ENCODE assay signal across 8 mouse cellular contexts in genomic region chr1:132007282-132007815, GRCm38 (mm10). TPM values are rescaled to one million over a fixed set of nuclear protein-coding genes. Genes with fewer than 3 reads are reported as not detected.
DNase-seq lines count a peak whose midpoint lies in the region; ATAC-seq and TF ChIP-seq lines count a peak whose summit lies in the region.

Gene Elk4, plus strand, starts transcription at chr1:132007607.

- H3K9me3 ChIP-seq in forebrain, embryonic 15.5 days: no peaks in the 10 kb centered on the region
- H3K9me3 ChIP-seq in lung, embryonic 14.5 days (ENCODE audit: low read depth, low read length): no peaks in the 10 kb centered on the region

- DNase-seq in ES-CJ7 (ENCODE audit: low read depth, low spot score): peak; percentile 84
- peak; percentile 81 for DNase-seq in cerebellum, adult 11 months
- DNase-seq in heart, postnatal 25 days (ENCODE audit: low spot score): peak; percentile 90
- DNase-seq in layer of hippocampus, adult 2 months (ENCODE audit: low spot score in 2 of 2): peak; percentile 84 to 87
- DNase-seq in lung, embryonic 14.5 days: peak; percentile 95
- DNase-seq in thymus, adult 2 months: peak; percentile 89

- 0 out of 2 replicates have a peak, but pooled peaks have one; percentile 2 for TF ChIP-seq CTCF in layer of hippocampus, adult 2 months (conservative IDR thresholded peaks at IDR 0.05)
- no peak for TF ChIP-seq CTCF in lung, embryonic 14.5 days (IDR thresholded peaks at IDR 0.05; ENCODE audit: low read depth)
- no peak for TF ChIP-seq CTCF in olfactory bulb, adult 2 months (IDR thresholded peaks at IDR 0.05; ENCODE audit: insufficient read depth, low read depth, low read length)
- peak; percentile 62; the same call in 1 of the 2 replicates for TF ChIP-seq CTCF in thymus, adult 2 months (IDR thresholded peaks at IDR 0.05; ENCODE audit: borderline replicate concordance, control insufficient read depth, extremely low read depth, insufficient read depth, low read length, poor library complexity)

- peak within 1 kb of the TSS; percentile 78 for H3K4me3 ChIP-seq in forebrain, embryonic 15.5 days
- H3K4me3 ChIP-seq in layer of hippocampus, adult 2 months: peak within 1 kb of the TSS; percentile 94
- H3K4me3 ChIP-seq in lung, embryonic 14.5 days (ENCODE audit: low read depth, low read length): peak within 1 kb of the TSS; percentile 86
- peak within 1 kb of the TSS; percentile 91 for H3K4me3 ChIP-seq in olfactory bulb, adult 2 months (ENCODE audit: insufficient read depth, low read depth, low read length)
- H3K4me3 ChIP-seq in thymus, adult 2 months (ENCODE audit: control insufficient read depth, insufficient read depth, low read length): peak within 1 kb of the TSS; percentile 99

- no peaks in the 10 kb centered on the region for H3K36me3 ChIP-seq in forebrain, embryonic 15.5 days
- no peaks in the 10 kb centered on the region for H3K36me3 ChIP-seq in lung, embryonic 14.5 days (ENCODE audit: insufficient read depth)
- no peaks in the 10 kb centered on the region for H3K36me3 ChIP-seq in thymus, adult 2 months (ENCODE audit: control insufficient read depth, insufficient read depth, low read length)

- H3K4me2 ChIP-seq in forebrain, embryonic 15.5 days (replicated peaks): peak within 1 kb of the TSS; percentile 63
- H3K4me2 ChIP-seq in lung, embryonic 14.5 days: peak within 1 kb of the TSS; percentile 90

- intact Hi-C loops in heart, postnatal 25 days (cut with DNase I): no loop called here

- peaks cover 23% of the 10 kb centered on the region for H3K4me1 ChIP-seq in forebrain, embryonic 15.5 days
- H3K4me1 ChIP-seq in lung, embryonic 14.5 days (ENCODE audit: insufficient read depth): peaks cover 10% of the 10 kb centered on the region
- no peaks in the 10 kb centered on the region for H3K4me1 ChIP-seq in olfactory bulb, adult 2 months (ENCODE audit: control insufficient read depth, insufficient read depth, low read length)
- H3K4me1 ChIP-seq in thymus, adult 2 months (replicated peaks; ENCODE audit: control insufficient read depth, insufficient read depth, low read length): peaks cover 16% of the 10 kb centered on the region

- no peaks in the 10 kb centered on the region for H3K27me3 ChIP-seq in forebrain, embryonic 15.5 days
- no peaks in the 10 kb centered on the region for H3K27me3 ChIP-seq in lung, embryonic 14.5 days (ENCODE audit: insufficient read depth, low read length)
- H3K27me3 ChIP-seq in thymus, adult 2 months (ENCODE audit: control insufficient read depth, insufficient read depth, low read length): no peaks in the 10 kb centered on the region

- peak; percentile 82 for TF ChIP-seq POLR2A in olfactory bulb, adult 2 months (IDR thresholded peaks at IDR 0.05; ENCODE audit: insufficient read depth, low read depth, low read length)
- TF ChIP-seq POLR2A in thymus, adult 2 months (IDR thresholded peaks at IDR 0.05; ENCODE audit: control insufficient read depth, extremely low read depth, insufficient read depth, low read length, poor library complexity): peak; percentile 98

- H3K9ac ChIP-seq in forebrain, embryonic 15.5 days (replicated peaks): peak within 1 kb of the TSS; percentile 90
- peak within 1 kb of the TSS; percentile 97 for H3K9ac ChIP-seq in lung, embryonic 14.5 days

- ATAC-seq in forebrain, embryonic 15.5 days (replicated peaks): peak; percentile 95
- ATAC-seq in lung, embryonic 14.5 days (ENCODE audit: insufficient read depth): peak; percentile 93

- under 1% methylated on average over 61 of the region's 61 CpGs for WGBS in forebrain, embryonic 15.5 days
- whole genome bisulfite sequencing in lung, embryonic 14.5 days: under 1% methylated on average over 60 of the region's 61 CpGs
- under 1% methylated on average over 60 of the region's 61 CpGs for WGBS in olfactory bulb, adult 2 months
- under 1% methylated on average over 52 of the region's 61 CpGs for WGBS in thymus, adult 2 months

- peak within 1 kb of the TSS; percentile 97 for H3K27ac ChIP-seq in forebrain, embryonic 15.5 days (replicated peaks)
- peak within 1 kb of the TSS; percentile 94 for H3K27ac ChIP-seq in layer of hippocampus, adult 2 months
- peak within 1 kb of the TSS; percentile 100 for H3K27ac ChIP-seq in lung, embryonic 14.5 days (ENCODE audit: low read depth)
- peak within 1 kb of the TSS; percentile 91 for H3K27ac ChIP-seq in olfactory bulb, adult 2 months (ENCODE audit: insufficient read depth, low read depth, low read length)
- H3K27ac ChIP-seq in thymus, adult 2 months (ENCODE audit: control insufficient read depth, insufficient read depth, low read length): peak within 1 kb of the TSS; percentile 98

RNA-seq across cellular contexts. Expression of gene Elk4, which starts in this region (rescaled TPM):
- 12.0 and 14.6 TPM in 2 replicates for polyA plus RNA-seq in forebrain, embryonic 15.5 days (2015; fragmentation: Nextera tagmentation; extraction: Ambion mirVana)
- 10 to 100 TPM; 87.2 to 87.5 TPM for total RNA-seq in heart, postnatal 25 days (2021)
- 10 to 100 TPM; 51.8 to 59.2 TPM for total RNA-seq in layer of hippocampus, adult 2 months (2021)
- polyA plus RNA-seq in lung, embryonic 14.5 days (2014; fragmentation: Nextera tagmentation; extraction: Ambion mirVana): 35.7 and 41.3 TPM in 2 replicates
- not detected in 2 replicates for polyA plus RNA-seq in olfactory bulb, adult 2 months (2012; ENCODE audit: insufficient read depth, insufficient read length, low replicate concordance, missing spikeins)
- polyA plus RNA-seq in thymus, adult 2 months (2012; rRNA removed): 82.3 and 101 TPM in 2 replicates

Comparison
In these comparisons a context has a peak if more than half of its experiments do, and no peak if none do; other contexts are left out.
1. Peak in every context shown above with its lines: DNase-seq, ATAC-seq, H3K4me3 ChIP-seq and H3K27ac ChIP-seq.
2. CTCF ChIP-seq: peak in layer of hippocampus, adult 2 months (single experiment) and thymus, adult 2 months (single experiment); none in lung, embryonic 14.5 days (single experiment) and olfactory bulb, adult 2 months (single experiment).